Mouse (Mus musculus): Measurements from ENCODE around the gene Dusp7. TPM values are rescaled to one million over a fixed set of nuclear protein-coding genes. Genes with fewer than 3 reads are reported as not detected.

Dusp7 gene
- total RNA-seq, 2 experiments from 2014 or later: 93.0 to 94.6 TPM

DNA sequence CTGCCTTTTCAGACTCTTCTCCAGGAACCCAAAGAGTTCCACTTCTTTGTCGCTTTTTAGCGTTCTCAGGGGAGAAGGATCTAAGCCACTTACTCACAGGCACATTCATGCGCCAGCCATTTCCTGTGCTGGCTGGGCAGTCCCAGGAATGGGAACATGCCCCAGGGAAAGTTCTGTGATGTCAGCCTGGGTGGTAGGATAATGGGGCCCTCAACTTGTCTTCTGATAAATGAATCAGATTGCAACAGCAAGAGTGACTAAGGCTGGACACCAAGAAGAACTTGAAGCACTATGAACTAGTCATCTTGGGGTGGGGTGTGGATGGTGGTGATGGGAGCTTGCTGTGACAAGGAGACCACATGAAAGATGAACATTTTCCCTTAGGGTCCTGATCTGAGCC is 9.6 kb downstream of the Dusp7 start:
- DNase-seq (ENCODE audit: low spot score in 2 of 2): no peak

DNA sequence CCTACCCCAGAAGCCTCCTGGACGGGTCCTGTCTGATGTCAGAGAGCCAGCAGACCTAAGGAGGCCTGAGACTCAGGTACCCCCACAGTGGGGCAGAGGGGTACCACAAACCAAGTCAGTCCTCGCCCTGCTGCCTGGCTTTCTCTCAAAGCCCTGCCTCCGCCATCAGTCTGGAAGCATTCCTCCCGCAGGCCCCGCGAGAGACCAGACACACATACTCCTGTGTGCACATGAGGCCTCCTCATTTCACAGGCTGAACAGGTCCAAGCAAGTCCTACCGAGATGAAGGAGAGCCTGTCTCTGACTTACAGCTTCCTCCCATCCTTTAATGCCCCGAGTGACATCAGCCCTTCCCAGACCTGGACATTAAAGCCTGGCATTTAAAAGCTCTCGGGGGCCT is 10.3 kb downstream of the Dusp7 start:
- DNase-seq (ENCODE audit: low spot score in 2 of 2): no peak

GRCm38 (mm10) chr9:106386181-106386864 is 17.9 kb downstream of the Dusp7 start:
- DNase-seq (ENCODE audit: low spot score in 2 of 2): no peak

DNA sequence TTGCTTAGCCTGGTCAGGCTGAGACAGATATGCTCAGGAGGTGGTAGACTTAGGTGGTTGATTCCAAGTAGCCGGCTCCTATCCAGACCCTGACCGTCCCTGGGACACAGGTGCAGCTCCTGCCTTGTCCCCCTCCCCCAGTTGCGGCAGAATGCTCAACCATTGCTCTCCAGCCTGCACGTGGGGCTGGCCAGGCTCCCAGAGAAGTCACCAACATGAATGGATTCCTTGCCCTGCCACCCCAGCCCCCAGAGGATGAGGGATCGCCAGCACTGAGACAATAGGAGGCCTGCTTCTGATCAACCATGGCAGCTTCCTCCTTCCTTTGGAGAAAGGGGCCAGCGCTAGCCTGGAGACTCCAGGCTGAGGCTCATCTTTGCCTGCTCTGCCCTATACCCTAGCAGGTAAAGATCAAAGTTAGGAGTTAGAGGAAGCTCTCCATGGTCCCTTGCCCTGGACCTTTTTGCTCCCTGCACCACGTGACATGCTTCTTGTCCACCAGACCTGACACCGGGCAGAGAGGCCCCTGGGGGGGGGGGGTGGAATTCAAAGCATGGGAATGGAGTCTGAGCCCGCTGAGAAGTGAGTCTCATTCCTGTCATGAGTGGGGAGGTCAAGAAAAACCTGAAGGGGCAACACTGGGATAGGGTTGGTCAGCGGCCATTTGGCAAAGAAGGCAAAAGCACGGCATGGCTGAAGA is 24.5 kb downstream of the Dusp7 start:
- no peak for DNase-seq (ENCODE audit: low spot score in 2 of 2)

DNA sequence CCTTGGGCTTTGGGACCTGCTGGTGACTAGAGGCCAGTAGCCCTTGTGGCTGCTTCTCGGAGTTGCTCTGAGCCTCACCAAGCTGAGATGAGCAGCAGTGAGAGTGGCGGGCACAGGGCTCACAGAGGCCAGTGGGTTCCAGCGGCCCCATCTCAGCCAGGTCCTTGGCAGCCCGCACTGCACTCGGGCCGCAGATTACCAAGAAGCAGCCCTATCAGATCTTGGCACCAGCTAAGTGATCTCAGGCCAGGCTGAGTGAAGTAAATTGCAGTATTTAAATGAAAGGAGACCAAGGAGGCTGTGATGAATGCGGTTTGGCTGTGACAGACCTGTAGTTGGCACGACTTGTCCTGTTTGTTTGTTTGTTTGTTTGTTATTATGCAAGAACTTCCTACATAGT is 25.1 kb downstream of the Dusp7 start:
- DNase-seq (ENCODE audit: low spot score in 2 of 2): no peak

DNA sequence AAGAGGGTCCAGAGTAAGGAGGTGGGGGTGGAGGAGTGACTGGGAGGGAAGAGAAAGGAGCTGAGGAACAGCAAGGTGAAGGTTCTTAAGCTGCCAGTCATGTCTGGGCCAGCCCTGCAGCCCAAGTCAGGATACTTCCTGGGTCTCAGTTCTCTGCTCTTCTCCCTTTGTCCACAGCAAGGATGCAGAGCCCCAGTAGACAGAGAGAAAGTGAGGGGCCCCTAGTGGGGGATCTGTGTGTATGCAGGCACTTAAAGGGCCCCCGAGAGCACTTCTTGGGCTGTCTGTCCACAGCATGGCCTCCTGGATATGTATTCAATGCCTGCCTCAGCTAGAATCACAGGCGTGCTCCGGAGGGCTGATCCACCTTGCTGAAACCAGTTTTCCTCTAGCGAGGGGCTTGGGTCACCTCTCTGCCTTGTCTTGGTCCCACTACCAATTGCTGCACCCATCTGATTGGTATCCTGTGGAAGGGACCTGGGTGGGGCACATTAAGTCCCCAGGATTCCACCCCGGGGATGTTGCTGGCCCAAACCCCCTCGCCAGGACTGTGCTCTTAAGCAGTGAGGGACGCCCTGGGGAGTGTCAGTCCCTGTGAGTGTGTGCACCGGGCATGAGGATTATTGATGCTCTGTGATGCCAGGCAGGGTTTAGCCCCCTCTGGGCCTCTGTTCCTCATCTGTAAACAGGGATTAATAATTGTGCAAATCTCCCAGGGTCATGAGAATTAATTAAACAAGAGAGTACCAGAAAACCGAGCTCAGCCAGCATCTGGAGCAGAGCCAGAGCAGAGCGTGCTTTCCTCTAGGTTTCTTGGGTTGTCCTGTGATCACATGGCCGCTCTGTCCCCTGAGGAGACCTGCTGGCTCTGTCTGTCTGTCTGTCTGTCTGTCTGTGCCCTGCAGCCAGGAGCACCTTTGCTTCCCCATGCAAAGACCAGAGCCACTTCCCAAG is 26.5 kb downstream of the Dusp7 start:
- no peak for DNase-seq (ENCODE audit: low spot score in 2 of 2)

DNA sequence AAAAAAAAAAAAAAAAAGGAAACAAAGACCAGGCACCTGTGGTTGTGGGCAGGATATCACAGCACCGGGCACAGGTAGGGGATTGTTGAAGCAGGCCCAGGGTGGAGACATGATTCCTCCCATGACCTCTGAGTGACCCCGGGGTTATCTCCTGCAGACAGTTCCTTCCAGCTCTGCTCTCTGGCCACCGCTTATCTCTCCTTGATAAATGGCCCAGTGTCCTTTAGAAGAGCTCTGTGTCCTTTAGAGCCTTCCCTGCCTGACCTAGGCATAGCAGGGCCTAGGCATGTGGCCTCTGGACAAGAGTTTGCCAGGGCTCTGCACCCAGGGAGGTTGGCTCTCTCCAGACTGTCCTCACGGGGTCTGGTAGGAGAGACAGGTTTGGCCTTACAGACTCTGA is 29.3 kb downstream of the Dusp7 start:
- no peak for DNase-seq (ENCODE audit: low spot score in 2 of 2)

DNA sequence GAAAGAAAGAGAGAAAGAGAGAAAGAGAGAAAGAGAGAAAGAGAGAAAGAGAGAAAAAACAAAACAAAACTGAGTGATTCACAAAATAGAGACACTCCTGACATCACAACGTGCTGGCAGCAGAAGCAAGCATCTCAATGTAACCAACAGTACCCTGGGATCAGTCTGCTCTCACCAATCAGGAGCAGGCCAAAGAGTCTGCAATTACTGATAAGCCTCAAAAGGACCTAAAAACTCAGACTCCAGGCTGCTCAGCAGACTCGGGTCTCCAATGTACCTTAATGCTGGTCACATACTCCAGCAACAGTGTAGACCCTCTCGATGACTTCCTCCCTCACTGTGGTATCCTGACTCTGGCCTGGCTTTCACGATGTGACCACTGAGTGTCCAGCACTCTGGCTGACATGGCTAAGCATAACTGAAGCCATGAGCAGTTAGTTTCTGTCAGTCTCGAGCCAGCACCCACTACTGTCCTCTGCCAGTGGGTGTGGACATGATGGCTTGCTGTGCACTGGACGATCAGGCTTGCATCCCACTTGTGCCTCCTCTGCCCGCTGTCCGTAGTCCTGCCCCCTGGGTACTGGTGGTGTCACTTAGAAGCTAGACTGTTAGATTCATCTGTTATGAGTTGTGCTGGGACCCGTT is 30.4 kb downstream of the Dusp7 start:
- no peak for DNase-seq (ENCODE audit: low spot score in 2 of 2)

GRCm38 (mm10) chr9:106399808-106400207 is 31.4 kb downstream of the Dusp7 start:
- no peak for DNase-seq (ENCODE audit: low spot score in 2 of 2)

DNA sequence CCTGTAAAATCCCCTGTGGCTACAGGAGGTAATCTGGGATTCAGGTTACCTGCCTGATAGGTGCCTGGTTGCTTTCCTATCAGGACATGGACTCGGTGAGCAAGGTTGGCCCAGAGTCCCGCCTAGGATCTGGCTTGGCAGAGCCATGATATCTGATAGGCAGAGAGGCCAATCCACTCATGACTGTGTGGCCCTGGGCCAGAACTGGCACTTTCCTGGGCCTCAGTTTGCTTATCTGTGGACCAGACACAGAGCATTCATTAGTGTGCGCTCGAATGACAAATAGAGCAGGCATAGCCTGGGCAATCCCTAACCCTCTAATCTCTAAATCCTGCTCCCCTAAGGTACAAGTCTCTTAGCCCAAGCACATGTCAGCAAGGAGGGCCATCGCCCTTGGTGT is 33.7 kb downstream of the Dusp7 start:
- DNase-seq (ENCODE audit: low spot score in 2 of 2): no peak

DNA sequence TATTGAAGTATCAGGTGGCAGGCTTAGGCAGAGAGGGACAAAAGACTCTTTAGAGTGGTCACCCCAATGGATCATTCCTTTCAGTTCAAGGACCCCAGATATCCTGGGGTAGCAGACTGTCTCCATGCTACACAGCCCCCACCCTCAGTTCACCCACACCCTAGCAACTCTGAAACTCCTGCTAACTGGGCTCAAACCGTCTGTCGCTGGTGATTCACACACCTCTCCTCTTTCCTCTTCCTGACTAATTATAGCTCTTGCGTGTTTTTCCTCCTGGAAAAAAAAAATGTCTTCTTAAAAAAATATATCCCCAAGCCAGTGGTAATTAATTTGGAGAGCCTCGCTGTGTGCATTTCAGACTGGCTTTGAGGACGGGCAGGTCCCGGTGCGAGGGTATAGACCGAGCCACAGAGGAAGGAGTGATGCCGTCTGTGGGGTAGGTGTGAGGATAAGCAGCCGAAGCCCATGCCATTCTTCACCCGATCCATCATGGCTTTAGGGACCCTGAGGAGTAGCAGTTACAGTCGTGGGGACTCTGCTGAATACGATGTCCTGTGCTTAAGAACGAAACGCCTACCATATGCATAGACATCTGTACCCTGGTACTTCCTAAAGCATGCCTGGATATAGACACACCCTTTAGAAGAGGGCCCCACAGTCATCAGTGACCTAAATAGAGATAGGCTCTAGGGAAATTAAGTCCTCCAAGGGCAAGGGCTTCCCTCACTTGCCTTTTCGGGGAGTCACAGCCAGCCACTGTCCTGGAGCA is 34.4 kb downstream of the Dusp7 start:
- peak; percentile 54 to 75 for DNase-seq (ENCODE audit: low spot score in 2 of 2)

- DNase-seq (ENCODE audit: low spot score in 2 of 2): no peak
Observed at GRCm38 (mm10) chr9:106405275-106405674, 36.8 kb downstream of the Dusp7 start.

DNA sequence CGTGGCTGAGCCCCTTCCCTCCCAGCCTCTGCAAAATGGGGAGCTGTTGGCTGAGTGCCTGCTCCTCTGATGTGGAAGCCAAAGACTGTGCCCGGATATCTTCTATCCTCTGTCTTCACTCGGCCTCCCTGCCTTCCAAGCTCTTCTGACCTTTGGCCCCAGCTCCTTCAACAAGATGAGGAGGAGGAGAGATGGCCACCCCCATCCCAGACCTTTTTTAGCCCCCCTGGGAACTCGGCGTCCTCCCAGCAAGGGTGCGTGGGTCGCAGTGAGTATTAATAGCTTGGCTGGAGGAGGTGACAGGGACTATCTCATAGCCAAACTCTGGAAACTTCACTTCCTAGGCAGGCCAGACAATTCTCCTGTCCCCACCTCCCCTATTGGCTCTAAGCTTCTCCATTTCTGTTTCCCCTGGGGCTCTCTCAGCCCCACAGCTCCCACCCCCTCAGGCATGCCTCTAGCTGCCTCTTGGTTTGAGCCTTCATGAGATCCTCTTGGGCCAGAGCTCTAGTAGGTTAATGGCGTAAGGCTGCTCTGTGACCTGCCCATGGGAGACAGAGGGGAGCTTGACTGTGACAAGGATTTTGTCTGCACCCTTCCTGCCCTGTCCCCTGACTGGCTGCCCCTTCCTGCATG is 38.1 kb downstream of the Dusp7 start:
- no peak for DNase-seq (ENCODE audit: low spot score in 2 of 2)

- no peak for DNase-seq (ENCODE audit: low spot score in 2 of 2)
Observed at GRCm38 (mm10) chr9:106409096-106409495, 40.7 kb downstream of the Dusp7 start.

DNA sequence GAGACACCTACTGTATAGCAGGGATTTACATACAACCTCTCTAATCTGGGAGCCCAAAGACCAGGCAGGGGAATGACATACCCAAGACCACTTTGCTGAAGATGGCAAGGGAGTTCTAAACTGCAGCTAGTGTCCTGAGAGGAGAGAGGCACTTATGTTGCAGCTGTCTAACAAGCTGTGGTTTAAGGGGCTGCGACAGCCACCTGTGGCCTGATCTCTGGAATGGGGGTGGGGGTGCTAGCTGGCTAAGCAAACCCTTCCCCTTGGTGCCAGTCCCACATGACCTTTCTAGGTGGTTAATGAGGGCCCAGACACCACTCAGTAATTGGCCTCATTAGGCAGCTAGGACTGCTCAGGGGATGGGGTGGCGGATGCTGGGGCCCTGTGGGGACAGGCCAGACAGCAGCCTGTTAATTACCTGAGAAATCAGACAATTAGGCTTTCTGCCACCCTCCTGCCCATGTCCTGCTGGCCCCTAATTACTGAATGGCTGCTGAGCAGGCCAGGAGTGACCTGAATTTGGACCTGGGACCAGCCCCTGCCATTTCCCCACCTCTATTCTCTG is 41.7 kb downstream of the Dusp7 start:
- no peak for DNase-seq (ENCODE audit: low spot score in 2 of 2)

- DNase-seq (ENCODE audit: low spot score in 2 of 2): no peak
Observed at GRCm38 (mm10) chr9:106411091-106411594, 42.7 kb downstream of the Dusp7 start.

DNA sequence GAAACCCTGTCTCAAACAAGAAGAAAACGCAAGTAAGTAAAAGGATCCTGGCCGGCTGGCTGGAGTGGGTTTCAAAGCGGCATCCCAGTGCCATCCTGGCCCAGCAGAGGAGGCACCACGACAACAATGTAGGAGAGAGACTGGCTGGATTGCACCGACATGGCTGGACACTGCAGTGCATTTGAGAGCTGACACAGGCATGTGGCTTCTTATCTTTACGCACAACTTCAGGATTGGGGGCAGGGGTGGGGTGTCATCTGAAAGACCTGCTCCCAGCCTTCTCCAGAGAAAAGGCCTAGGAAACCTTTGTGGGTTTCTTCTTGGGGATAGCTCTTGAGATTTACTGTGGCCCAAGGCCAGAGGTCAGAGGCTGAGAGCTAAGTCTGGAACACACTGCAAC is 43.3 kb downstream of the Dusp7 start:
- DNase-seq (ENCODE audit: low spot score in 2 of 2): no peak

GRCm38 (mm10) chr9:106412210-106412609 is 43.8 kb downstream of the Dusp7 start:
- no peak for DNase-seq (ENCODE audit: low spot score in 2 of 2)

GRCm38 (mm10) chr9:106413606-106414005 is 45.2 kb downstream of the Dusp7 start:
- no peak for DNase-seq (ENCODE audit: low spot score in 2 of 2)

DNA sequence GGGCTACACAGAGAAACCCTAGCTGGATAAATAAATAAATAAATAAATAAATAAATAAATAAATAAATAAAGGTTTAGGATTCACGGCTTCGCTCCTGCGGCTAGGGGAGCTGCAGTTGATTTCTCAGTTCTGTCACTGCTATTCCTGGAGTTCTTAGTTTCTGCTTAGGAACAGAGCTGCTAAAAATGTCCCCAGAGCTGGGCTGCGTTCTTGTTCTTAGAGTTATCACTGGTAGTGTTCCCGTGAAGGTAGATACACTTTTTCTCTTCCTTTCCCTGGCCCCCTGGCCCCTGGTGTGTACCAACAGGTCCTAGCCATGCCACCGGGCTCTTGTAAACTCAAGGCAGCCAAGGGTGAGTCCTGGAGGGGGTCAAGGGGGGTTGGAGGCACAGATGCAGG is 48.4 kb downstream of the Dusp7 start:
- DNase-seq (ENCODE audit: low spot score in 2 of 2): no peak
